Mouse (Mus musculus): ENCODE data around the gene Fam49a. TPM values are rescaled to one million over a fixed set of nuclear protein-coding genes. Genes with fewer than 3 reads are reported as not detected.
A peak's percentile ranks its signal among the peaks of the same experiment; 100 is the strongest.

Gene Fam49a
- polyA plus RNA-seq, 1 experiment from 2014 or later, result 8.8 TPM

- Histone ChIP-seq H3K4me3 (ENCODE audit: low read length) (no peak overlapping the region), H3K9ac (replicated peaks; ENCODE audit: low read length) (no peak overlapping the region), H3K27me3 (ENCODE audit: insufficient read depth, low read length) (no peaks in the 10 kb centered on the region), H3K9me3 (ENCODE audit: low read length) (no peaks in the 10 kb centered on the region), H3K4me1 (ENCODE audit: insufficient read depth, low read length) (no peaks in the 10 kb centered on the region), H3K36me3 (ENCODE audit: insufficient read depth, low read length) (no peaks in the 10 kb centered on the region), H3K27ac (ENCODE audit: low read length) (no peak overlapping the region), H3K4me2 (replicated peaks; ENCODE audit: low read depth, low read length) (no peak overlapping the region)
- ATAC-seq (ENCODE audit: low FRiP score, low TSS enrichment), result 0 out of 2 replicates have a peak, but pooled peaks have one; percentile 7
- 0% methylated on average over 2 of the region's 2 CpGs for WGBS
Measured at GRCm38 (mm10) chr12:12420423-12420822, 158.5 kb downstream of the Fam49a start.

- Histone ChIP-seq H3K4me1 (ENCODE audit: insufficient read depth, low read length) (no peaks in the 10 kb centered on the region), H3K4me2 (replicated peaks; ENCODE audit: low read depth, low read length) (peak overlapping the region; percentile 53), H3K36me3 (ENCODE audit: insufficient read depth, low read length) (no peaks in the 10 kb centered on the region), H3K4me3 (ENCODE audit: low read length) (peak overlapping the region; percentile 43), H3K9me3 (ENCODE audit: low read length) (no peaks in the 10 kb centered on the region), H3K9ac (replicated peaks; ENCODE audit: low read length) (peak overlapping the region; percentile 67), H3K27ac (ENCODE audit: low read length) (no peak overlapping the region), H3K27me3 (ENCODE audit: insufficient read depth, low read length) (no peaks in the 10 kb centered on the region)
- peak; percentile 95 for ATAC-seq (ENCODE audit: low FRiP score, low TSS enrichment)
- whole genome bisulfite sequencing, result 11% methylated on average over 25 of the region's 25 CpGs
Measured at GRCm38 (mm10) chr12:12420841-12421579, 159.1 kb downstream of the Fam49a start.

DNA sequence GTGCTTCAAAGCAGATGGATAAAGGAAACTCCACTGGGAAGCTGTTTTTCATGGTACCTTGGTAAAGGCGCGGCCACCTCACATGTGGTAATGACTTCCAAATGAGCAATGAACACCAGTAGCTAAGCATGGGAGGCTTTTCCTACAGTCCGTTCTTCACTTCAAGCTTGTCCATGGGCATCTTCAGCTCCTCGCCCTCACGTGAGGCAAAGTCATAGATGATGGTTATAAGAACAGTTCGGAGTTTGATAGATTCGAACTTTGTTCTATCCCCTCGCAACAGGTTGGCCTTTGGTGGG, 159.6 kb downstream of the Fam49a start:
- Histone ChIP-seq H3K36me3 (ENCODE audit: insufficient read depth, low read length) (no peaks in the 10 kb centered on the region), H3K9me3 (ENCODE audit: low read length) (no peaks in the 10 kb centered on the region), H3K4me1 (ENCODE audit: insufficient read depth, low read length) (no peaks in the 10 kb centered on the region), H3K4me3 (ENCODE audit: low read length) (no peak overlapping the region), H3K9ac (replicated peaks; ENCODE audit: low read length) (no peak overlapping the region), H3K27me3 (ENCODE audit: insufficient read depth, low read length) (no peaks in the 10 kb centered on the region), H3K27ac (ENCODE audit: low read length) (no peak overlapping the region), H3K4me2 (replicated peaks; ENCODE audit: low read depth, low read length) (peak overlapping the region; percentile 53; the same call in 1 of the 2 replicates)
- WGBS, result 94% methylated on average over 8 of the region's 8 CpGs
- no peak for ATAC-seq (ENCODE audit: low FRiP score, low TSS enrichment)

DNA sequence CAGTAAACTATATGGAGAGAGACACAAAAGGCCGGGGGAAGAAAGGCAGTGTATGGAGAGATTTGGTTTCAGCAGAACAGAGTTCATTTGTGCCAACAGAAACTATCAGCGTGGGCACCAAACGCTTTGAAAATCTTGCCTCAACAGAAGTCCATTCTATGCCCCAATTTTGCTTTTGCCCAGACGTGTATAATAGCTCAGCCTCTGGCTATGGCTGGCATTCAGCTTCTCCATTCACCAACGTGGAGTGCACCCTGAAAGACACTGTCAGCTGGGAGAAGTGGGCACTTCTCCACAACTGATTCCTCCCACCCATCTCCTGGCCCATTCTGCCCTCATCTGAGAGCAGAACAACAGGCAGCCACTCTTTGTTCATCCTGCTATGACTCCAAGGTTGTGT, 163.2 kb downstream of the Fam49a start:
- ATAC-seq (ENCODE audit: low FRiP score, low TSS enrichment), result no peak
- H3K36me3 ChIP-seq (ENCODE audit: insufficient read depth, low read length), result no peaks in the 10 kb centered on the region
- H3K4me1 ChIP-seq (ENCODE audit: insufficient read depth, low read length), result no peaks in the 10 kb centered on the region
- H3K9me3 ChIP-seq (ENCODE audit: low read length), result no peaks in the 10 kb centered on the region
- no peak overlapping the region for H3K9ac ChIP-seq (replicated peaks; ENCODE audit: low read length)
- no peak overlapping the region for H3K4me2 ChIP-seq (replicated peaks; ENCODE audit: low read depth, low read length)
- 79% methylated on average over 5 of the region's 5 CpGs for WGBS
- no peak overlapping the region for H3K27ac ChIP-seq (ENCODE audit: low read length)
- no peaks in the 10 kb centered on the region for H3K27me3 ChIP-seq (ENCODE audit: insufficient read depth, low read length)
- H3K4me3 ChIP-seq (ENCODE audit: low read length), result no peak overlapping the region

GRCm38 (mm10) chr12:12427285-12427684, 165.3 kb downstream of the Fam49a start:
- WGBS, result 93% methylated on average over 1 of the region's 1 CpGs
- Histone ChIP-seq H3K27ac (ENCODE audit: low read length) (no peak overlapping the region), H3K36me3 (ENCODE audit: insufficient read depth, low read length) (no peaks in the 10 kb centered on the region), H3K4me1 (ENCODE audit: insufficient read depth, low read length) (no peaks in the 10 kb centered on the region), H3K4me2 (replicated peaks; ENCODE audit: low read depth, low read length) (no peak overlapping the region), H3K9me3 (ENCODE audit: low read length) (no peaks in the 10 kb centered on the region), H3K27me3 (ENCODE audit: insufficient read depth, low read length) (no peaks in the 10 kb centered on the region), H3K4me3 (ENCODE audit: low read length) (no peak overlapping the region), H3K9ac (replicated peaks; ENCODE audit: low read length) (no peak overlapping the region)
- no peak for ATAC-seq (ENCODE audit: low FRiP score, low TSS enrichment)

DNA sequence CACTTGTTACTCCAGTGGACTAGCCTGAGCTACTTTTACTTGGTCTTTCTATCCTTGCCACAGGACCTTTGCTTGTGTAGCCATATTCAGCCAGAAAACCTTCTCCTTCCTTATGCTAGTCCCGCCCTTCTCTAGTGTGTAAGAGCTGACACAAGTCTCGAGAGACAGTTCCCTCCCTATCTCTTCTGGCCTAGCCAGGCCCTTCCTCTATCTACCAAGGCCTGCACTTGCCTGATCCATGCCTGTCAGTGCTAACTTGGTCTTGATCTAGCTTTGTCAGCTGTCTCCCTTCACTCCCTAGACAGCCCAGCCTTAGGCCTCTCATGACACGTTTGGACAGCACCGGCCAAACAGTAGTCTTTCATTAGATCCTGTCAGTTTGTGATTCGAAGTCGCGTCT, 166.9 kb downstream of the Fam49a start:
- ATAC-seq (ENCODE audit: low FRiP score, low TSS enrichment), result no peak
- 82% methylated on average over 7 of the region's 7 CpGs for WGBS
- no peak overlapping the region for H3K9ac ChIP-seq (replicated peaks; ENCODE audit: low read length)
- H3K4me3 ChIP-seq (ENCODE audit: low read length), result no peak overlapping the region
- H3K27ac ChIP-seq (ENCODE audit: low read length), result no peak overlapping the region
- no peaks in the 10 kb centered on the region for H3K9me3 ChIP-seq (ENCODE audit: low read length)
- H3K4me2 ChIP-seq (replicated peaks; ENCODE audit: low read depth, low read length), result no peak overlapping the region
- H3K27me3 ChIP-seq (ENCODE audit: insufficient read depth, low read length), result no peaks in the 10 kb centered on the region
- no peaks in the 10 kb centered on the region for H3K36me3 ChIP-seq (ENCODE audit: insufficient read depth, low read length)
- no peaks in the 10 kb centered on the region for H3K4me1 ChIP-seq (ENCODE audit: insufficient read depth, low read length)
